Mouse (Mus musculus) central nervous system, embryonic 18 days (tissue): ENCODE data around the gene Nudt9. TPM values are rescaled to one million over a fixed set of nuclear protein-coding genes. Genes with fewer than 3 reads are reported as not detected.

ENCODE experiments used
- polyA plus RNA-seq: library from polyadenylated mRNA; depleted of rRNA; stranded (reverse); fragments of >200 nt; gene quantifications from 2 replicates; pipeline ENCODE4 v1.2.3, GENCODE M21; 2012; rRNA removed

The Nudt9 gene
- polyA plus RNA-seq, result 55.7 and 56.2 TPM in 2 replicates

DNA sequence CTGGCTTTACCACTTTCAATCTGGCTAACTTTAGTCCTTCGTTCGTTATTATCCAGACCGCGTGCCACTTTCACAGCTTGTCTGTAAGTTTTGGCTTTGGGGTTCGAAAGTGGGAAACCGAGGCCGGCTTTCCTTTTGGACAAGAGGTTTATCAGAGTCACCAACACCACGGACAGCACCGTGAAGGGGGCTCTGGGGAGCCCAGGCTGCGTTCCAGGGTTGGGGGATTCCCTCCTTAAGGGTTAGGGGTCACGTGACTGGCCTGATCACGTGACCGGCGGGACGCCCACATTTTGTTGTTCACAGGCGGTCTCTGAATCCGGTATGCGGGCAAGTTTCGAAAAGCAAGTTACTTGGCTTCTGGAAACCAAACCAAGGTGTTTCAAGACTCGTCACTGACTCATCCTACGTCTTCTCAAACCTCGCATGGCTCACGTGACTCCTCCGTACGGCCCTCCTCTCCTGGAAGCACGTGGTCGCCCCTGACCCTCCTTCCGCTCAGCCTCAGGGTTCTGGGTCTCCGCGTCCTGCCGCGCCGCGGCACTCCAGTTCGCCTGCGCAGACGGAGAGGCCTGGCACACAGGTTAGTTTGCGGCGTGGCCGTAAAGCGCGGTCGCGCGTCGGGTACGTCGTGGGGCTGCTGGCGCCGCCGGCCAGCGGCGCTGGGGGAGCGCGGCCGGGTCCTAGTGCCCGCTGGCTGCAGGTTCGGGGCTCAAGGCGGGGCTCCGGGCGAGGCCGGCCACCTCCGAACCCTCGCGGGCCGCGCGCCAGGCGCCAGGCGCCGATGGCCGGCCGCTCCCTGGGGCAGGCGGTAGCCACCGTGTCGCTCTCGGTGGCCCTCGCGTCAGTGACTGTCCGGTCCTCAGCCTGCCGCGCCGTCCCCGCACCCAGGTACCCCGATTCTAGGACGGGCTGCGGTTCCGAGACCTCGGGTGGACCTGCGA, at the start of gene Nudt9:
Gene Nudt9, plus strand, starts transcription at position 51 of the 944 bp plus-strand sequence.

DNA sequence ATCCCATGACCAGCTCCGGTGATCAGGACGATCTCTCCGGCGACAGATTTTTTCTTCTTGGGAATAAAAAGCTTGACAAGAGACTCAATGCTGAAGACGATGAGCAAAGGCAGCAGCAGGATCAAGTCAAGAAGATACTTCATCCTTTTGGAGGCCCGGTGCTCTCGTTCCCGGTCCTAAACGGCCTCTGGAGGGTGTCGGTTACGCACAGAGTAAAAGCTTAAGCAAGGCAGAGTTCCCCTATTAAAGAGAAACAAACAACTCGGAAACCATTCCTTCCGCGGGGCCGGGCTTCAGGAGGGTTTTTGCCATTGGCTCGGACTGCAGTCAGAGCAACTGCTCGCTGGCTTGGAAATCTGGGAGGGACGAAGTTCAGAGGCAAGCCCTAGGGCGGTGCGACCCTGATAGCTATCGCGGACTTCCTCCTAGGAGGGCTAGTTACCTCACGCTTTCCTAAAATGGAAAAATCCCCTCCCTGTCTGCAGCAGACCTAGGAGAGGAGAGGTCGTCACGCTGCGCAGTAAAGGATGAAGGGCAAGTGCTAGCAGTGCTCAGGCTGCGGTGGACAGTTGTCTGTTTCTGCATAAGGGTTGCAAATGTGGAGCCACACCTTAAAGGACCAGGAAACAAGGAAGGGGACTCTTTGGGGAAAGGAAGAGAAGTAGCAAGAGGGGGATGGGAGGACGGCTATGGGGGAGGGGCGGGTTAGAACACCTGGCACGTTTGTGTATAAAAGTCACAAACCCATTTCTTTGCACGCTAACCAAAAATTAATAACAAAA, 24.3 kb upstream of the Nudt9 start, which contains the start of gene Hsd17b11:
Gene Hsd17b11, minus strand, starts transcription at position 323 of the 782 bp plus-strand sequence.

DNA sequence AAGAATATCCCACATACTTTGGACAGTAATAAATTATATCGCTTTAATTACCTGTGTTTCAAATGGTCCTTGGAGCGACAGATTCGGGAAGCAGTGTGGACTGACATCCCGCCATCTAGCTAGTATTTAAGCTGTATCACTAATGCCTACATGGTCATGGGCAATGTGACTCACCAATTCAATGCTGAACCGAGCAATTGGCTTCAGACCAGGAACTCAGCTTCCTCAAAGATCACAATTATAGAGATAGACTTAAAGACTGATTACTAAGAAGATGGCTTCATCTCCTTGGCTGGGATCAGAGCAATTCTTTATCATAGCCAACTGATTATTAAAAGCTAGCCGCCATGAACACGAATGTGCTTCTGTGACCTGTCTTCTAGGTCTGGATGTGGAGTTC, 31.4 kb downstream of the Nudt9 start, which contains the start of gene Gm17660:
Gene Gm17660, minus strand, starts transcription at position 101 of the 400 bp plus-strand sequence.

DNA sequence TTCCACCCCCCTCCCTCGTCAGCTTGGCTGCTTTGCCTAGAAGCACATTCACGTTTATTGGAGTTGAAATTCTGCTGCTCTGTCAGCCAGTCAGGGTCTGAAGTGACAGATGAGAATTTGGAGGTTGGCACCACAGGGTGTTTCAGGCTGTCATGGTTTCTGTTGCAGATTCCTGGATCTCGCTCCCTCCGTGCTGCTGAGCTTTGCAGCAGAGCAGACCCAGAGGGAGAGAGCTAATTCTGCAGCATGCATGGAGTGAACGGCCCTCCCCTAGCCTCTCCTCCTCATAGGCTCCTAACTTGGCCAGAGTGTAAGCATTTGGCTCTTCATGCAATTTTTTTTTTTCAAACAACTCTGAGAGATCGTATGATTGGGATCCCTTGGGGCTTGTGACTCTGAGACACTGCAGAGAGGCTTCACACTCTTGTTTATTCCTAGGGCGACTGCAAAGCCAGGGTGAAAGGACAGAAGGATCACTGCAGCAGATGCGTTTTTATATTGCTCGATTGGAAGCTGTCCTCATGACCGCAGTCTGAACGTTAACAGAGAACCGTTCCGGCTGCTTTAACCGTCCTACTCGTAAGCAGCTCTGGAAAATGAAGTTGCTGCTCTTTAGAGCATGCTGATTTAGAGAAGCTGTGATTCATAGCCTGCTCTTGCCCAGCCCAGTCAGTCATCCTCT, 67.5 kb downstream of the Nudt9 start, which contains the start of gene Sparcl1:
Gene Sparcl1, minus strand, starts transcription at position 243 of the 682 bp plus-strand sequence.

Other genes with a start within 250 kb of the Nudt9 start
- gene Klhl8, start 135.0 kb upstream of the Nudt9 start, polyA plus RNA-seq, result 46.2 and 47.2 TPM in 2 replicates
- gene Hsd17b13, start 68.9 kb upstream of the Nudt9 start, polyA plus RNA-seq, result 0.04 TPM in 1 of 2 replicates, not detected in the other
- gene Hsd17b11, start 24.4 kb upstream of the Nudt9 start, polyA plus RNA-seq, result 16.9 and 18.0 TPM in 2 replicates
- 0.19 TPM in 1 of 2 replicates, not detected in the other for gene Gm17660, start 31.3 kb downstream of the Nudt9 start, polyA plus RNA-seq
- gene Sparcl1, start 67.4 kb downstream of the Nudt9 start, polyA plus RNA-seq, result 282 and 331 TPM in 2 replicates
- 0.03 TPM in 1 of 2 replicates, not detected in the other for gene Dspp, start 124.4 kb downstream of the Nudt9 start, polyA plus RNA-seq
- gene Dmp1, start 156.3 kb downstream of the Nudt9 start, polyA plus RNA-seq, result 0.09 and 2.5 TPM in 2 replicates